Mouse (Mus musculus): ENCODE data around the gene Mrpl27. TPM values are rescaled to one million over a fixed set of nuclear protein-coding genes. Genes with fewer than 3 reads are reported as not detected.
"Not testable (repeated sequence)": the region's sequence is repeated elsewhere in the genome, so short reads cannot be mapped to it uniquely, and the experiment has no call there.

The Mrpl27 gene
- total RNA-seq, 2 experiments from 2014 or later: 38.0 to 39.0 TPM

DNA sequence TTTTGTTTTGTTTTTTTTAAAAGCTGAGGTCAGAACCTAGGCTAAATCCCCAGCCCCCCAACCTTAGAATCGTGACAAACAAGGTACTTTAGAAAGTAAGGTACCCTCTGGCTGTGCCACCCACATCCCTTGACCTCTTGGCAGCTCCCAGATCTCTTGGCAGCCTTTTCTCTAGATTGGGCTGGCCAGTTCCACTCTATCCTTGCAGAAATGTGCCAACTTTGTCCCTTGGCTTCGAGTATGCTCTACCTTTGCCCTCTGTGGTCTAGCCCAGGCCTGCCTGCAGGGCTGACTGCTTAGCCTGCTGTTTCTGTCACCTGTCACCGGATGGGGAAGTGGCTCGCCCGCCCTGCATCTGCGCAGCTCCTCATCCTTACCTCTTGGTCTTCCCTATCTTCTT, 11.7 kb downstream of the Mrpl27 start:
- ATAC-seq (ENCODE audit: poor library complexity, severe bottlenecking): no peak

GRCm38 (mm10) chr11:94674984-94675383, 21.4 kb downstream of the Mrpl27 start:
- ATAC-seq (ENCODE audit: poor library complexity, severe bottlenecking): no peak

DNA sequence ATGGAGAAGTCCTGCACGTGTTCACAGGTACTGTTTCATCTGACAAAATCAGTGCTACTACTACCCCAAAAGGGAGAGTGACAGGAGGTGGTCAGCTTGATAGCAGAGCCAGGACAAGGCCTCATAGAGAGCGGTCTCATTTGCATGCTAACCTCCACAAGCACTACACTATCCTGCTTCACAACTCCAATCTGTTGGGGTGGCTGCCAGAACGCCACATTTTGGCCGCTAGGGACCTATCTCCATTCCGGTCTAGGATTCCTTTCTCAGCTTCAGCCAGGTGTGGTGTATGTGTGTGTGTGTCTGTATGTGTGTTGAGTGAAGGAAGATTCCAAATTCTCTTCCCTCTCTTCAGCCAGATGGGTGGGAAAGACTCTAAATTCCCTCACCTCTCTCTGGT, 21.9 kb downstream of the Mrpl27 start:
- ATAC-seq (ENCODE audit: poor library complexity, severe bottlenecking): no peak

DNA sequence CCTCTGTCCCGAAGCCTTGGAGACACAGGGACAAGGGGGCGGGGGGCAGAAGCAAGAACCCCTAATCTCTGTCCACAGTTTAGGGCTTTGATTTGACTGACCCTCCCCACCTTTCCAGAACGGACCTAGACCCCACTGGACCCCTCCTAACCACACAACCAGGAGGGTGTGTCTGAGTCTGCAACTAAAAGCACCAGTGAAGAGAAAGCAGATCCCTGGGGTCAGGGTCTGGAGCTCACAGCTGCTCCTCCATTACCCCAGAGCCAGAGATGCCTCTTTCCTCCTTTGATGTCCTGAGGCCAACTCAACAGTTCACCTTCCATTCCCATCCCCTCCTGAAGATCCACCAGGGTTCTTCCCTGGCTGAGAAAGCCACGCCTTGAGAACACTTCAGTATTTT, 22.7 kb downstream of the Mrpl27 start:
- ATAC-seq (ENCODE audit: poor library complexity, severe bottlenecking): no peak

DNA sequence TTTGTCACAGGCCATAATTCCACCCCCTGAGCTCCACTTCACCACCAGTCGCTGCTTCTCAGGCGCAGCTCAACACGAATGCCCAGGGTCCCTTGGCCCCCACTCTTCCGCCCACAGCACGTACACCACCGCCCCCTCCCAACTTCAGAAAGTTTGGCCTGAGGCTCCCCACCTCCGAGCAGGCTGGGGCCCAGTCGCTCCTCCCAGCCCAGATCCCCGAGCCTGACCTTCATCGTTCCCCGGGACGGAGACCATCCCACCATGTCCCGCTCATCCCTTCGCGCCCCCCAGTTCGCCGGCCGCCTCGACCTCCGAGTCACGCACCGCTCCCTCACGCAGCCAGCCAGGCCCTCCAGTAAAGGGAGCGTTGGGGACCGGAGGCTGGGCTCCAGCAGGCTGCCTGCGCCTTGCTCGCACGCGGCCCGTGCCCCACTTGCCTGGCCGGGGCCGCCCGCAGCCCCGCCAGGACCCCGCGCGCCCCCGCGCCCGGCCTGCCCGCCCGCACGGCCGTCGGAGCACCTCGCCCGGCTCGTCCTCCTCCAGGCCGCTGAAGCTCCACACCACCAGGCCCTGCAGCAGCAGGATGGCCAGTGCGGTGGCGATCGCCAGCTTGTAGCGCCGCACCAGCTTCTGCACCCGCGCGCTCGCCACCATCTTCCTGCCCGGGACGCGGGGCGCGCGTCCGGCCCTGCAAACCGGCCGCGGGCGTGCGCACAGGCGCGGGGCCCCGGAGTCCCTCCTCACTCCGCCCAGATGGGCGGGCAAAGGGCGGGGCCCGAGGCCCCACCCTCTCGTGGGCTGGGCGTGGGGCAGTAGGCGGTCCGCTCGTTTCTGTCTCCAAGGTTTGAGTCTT, 23.4 kb downstream of the Mrpl27 start, which contains the start of gene Xylt2:
Gene Xylt2, minus strand, starts transcription at position 762 of the 853 bp plus-strand sequence.
- peak; percentile 98 for ATAC-seq (ENCODE audit: poor library complexity, severe bottlenecking)

DNA sequence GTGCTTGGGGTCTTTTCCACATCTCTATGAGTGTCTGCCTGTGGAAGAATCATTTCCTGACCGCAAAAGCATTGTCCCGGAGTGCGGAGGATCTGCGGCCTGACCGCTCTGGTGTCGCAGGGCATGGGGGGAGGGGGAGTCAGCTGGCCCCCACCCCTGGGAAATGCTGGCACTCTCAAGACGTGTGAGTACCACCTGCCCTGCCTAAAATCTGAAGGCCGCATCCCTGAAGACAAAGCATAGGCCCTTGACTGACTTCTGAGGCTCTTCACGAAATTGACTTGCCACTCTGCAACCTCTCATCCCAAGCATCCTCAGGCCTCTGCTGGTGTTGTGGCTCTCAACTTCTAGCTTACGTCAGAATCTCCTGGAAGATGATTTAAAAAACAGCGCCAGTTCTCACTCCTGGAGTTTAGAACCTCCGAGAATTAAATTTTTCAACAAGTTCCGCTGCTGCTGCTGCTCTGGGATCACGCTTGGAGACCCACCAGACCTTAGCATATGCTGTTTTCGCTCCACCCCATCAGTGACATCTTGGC, 24.1 kb downstream of the Mrpl27 start:
- peak; percentile 34; the same call in 1 of the 2 replicates for ATAC-seq (ENCODE audit: poor library complexity, severe bottlenecking)

DNA sequence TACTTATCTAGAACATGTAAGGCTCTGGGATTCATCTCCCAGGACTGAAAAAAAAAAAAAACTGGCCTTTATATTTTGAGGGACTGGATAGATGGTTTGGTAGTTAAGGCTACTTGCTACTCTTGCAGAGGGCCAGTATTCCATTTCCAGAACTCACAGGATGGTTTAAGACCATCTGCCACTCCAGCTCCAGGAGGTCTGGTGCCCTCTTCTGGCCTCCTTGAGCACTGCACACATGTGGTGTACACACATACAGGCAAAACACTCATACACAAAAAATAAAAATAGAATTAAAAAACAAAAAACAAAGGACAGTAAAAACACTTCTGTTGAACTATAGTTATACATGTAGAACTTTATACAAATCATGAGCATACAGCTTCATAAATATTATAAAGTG, 27.1 kb downstream of the Mrpl27 start:
- no peak for ATAC-seq (ENCODE audit: poor library complexity, severe bottlenecking)

DNA sequence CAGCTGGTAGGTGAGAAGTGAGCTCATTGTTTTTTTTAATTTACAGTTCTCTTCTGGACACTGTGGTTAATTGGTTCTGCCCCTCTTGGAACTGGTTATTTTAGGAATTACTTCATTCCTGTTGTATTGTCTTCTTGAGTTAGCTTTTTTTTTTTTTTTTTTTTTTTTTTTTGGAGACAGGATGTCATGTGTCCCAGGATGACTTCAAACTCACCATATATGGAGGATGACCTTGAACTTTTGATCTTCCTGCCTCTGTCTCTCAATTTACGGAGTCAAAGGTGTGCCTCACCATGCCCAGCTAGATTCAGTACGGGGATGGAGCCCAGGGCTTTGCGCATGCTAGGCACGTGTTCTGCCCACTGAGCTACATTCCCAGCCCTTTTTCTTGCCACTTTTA, 28.1 kb downstream of the Mrpl27 start:
- no peak for ATAC-seq (ENCODE audit: poor library complexity, severe bottlenecking)

- no peak for ATAC-seq (ENCODE audit: poor library complexity, severe bottlenecking)
These were observed 28.9 kb downstream of the Mrpl27 start for GRCm38 (mm10) chr11:94682427-94682826.

- ATAC-seq (ENCODE audit: poor library complexity, severe bottlenecking): peak; percentile 54
These were observed 33.6 kb downstream of the Mrpl27 start for GRCm38 (mm10) chr11:94687178-94687577.

DNA sequence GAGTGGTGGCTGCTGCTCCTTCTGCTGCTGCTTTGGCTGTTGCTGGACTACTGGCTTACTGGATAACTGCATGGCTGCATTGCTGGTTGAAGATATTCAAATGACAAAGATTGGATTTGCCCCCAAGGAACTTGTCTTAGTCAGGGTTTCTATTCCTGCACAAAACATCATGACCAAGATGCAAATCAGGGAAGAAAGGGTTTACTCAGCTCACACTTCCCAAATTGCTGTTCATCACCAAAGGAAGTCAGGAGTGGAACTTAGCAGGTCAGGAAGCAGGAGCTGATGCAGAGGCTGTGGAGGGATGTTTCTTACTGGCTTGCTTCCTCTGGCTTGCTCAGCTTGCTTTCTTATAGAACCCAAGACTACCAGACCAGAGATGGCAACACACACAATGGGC, 38.9 kb downstream of the Mrpl27 start:
- ATAC-seq (ENCODE audit: poor library complexity, severe bottlenecking): not testable (repeated sequence)

DNA sequence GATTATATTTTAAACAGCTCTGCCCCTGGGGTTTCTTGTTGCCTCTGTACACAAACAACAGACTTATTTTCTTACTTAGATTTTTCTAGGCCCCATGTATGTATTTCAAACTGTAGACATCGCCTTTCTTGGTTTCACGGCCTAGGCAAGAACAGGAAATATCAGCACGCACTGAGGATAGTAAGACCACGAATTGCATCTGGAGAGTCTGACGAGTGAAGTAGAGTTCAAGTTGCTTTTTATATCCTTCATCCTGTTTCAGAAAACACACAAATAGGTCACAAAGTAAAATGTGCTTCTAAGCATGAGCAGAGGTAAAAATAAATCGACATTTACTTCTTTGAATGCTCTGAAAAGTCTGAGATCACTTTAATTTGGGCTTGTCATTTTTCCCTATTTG, 41.9 kb downstream of the Mrpl27 start:
- ATAC-seq (ENCODE audit: poor library complexity, severe bottlenecking): no peak

DNA sequence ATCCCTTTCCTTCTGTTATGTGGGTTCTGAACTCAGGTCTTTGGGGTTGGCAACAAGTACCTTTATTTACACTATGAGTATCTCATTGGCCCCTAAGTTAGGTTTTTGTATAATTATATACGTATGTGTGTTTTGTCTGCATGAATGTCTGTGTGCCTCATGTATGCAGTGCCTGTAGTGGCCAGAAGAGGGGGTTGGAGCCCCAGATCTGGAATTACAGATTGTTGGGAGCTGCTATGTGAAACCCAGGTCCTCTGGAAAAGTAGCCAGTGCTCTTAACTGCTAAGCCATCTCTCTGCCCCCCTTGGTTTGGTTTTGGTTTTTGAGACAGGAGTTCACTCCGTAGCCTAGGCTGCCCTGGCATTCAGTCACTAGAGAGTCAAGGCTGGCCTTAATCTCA, 43.6 kb downstream of the Mrpl27 start:
- ATAC-seq (ENCODE audit: poor library complexity, severe bottlenecking): no peak

- 0 out of 2 replicates have a peak, but pooled peaks have one; percentile 18 for ATAC-seq (ENCODE audit: poor library complexity, severe bottlenecking)
These were observed 44.3 kb downstream of the Mrpl27 start for GRCm38 (mm10) chr11:94697703-94698464.

GRCm38 (mm10) chr11:94699399-94699798, 45.8 kb downstream of the Mrpl27 start:
- no peak for ATAC-seq (ENCODE audit: poor library complexity, severe bottlenecking)

- ATAC-seq (ENCODE audit: poor library complexity, severe bottlenecking): no peak
These were observed 48.0 kb downstream of the Mrpl27 start for GRCm38 (mm10) chr11:94701401-94702215.

GRCm38 (mm10) chr11:94702216-94702610, 48.6 kb downstream of the Mrpl27 start:
- ATAC-seq (ENCODE audit: poor library complexity, severe bottlenecking): no peak

DNA sequence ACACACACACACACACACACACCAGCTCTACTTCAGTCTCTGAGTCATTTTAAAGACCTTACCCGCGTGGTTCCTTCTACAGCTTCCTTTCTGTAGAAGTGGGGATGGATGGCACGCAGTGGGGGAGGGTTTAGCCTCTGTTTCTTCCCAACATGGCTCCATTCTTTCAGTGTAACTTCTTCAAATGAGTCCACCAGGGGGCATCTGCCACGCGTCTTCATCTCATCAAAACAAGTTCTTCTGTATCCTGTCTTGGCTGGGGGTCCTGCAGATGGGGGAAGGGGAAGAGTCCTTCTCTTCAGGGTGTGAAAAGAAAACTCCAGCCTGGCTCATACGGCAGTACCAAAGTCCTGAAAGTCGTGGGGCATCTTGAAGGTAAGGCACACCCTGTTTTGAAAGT, 50.5 kb downstream of the Mrpl27 start:
- ATAC-seq (ENCODE audit: poor library complexity, severe bottlenecking): no peak

DNA sequence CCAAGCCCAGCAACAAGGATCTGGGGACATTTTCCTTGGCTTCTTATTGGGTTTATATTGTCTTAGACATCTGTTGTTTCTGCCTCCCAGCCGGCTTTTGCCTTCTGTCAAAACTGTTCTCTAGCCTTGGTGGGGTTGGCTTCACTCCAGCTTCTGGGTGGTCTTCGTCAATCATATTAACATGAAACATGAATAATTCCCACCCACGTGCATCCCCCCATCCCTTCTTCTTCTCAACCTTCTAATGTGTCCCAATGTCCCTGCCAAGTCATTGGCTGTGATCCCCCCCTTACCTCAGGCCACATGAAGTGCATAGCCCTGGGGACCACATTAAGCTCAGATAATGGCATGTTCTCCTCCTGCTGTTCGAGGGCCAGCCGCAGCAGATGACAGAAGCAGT, 50.9 kb downstream of the Mrpl27 start, which contains the start of gene Gm11541:
Gene Gm11541, minus strand, starts transcription at position 28 of the 400 bp plus-strand sequence.
- no peak for ATAC-seq (ENCODE audit: poor library complexity, severe bottlenecking)

Measured in megakaryocyte, adult 5-6 weeks (primary cell).